21 mouse cellular contexts compared by ENCODE assay signal in the genomic region with DNA sequence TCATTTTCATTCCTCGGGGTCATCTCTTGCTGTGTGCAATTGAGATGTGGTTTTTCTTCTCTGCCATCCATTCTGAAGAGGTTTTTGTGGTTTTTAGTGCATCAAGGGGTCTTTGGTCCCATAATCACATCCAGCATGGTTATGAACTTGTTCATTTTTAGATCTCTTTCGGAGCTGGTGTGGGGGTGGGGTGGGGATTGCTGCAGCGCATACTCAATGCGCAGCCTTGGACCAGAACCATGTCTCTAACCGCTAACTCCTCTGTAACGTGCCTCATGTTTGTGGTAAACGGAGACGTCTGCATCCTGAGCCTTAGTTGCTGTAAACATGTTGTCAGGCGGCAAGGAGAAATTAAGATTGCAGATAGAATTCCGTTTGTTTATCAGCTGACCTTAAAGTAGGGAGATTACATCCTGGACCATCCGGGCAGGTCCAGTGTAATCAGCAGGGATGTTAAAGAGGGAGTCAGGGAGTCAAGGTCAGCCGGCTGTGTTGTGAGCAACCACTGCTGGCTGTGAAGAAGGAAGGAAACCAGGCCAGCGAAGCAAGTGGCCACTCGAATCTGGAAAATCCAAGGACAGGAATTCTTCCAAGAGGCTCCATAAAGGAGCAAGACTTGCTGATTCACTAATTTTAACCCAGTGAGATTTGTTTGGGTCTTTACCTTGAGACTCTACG. TPM values are rescaled to one million over a fixed set of nuclear protein-coding genes. Genes with fewer than 3 reads are reported as not detected.
A peak's percentile ranks its signal among the peaks of the same experiment; 100 is the strongest.
DNase-seq lines count a peak whose midpoint lies in the region; ATAC-seq and TF ChIP-seq lines count a peak whose summit lies in the region.
"Had no signal": no experiment of that assay in that cellular context is flagged by ENCODE, and none has a peak within 500 bp of the region (broad histone marks: within the 10 kb centered on the region; RNA-seq: fewer than 3 reads in every experiment).

No protein-coding gene starts in this region.

- H3K4me2 ChIP-seq in heart, embryonic 11.5 days: no peak overlapping the region
- H3K4me2 ChIP-seq in lung, embryonic 14.5 days: no peak overlapping the region
- no peak overlapping the region for H3K4me2 ChIP-seq in hindbrain, postnatal 0 days (ENCODE audit: low read depth, low read length)
- H3K4me2 ChIP-seq: forebrain, embryonic 12.5 days; hindbrain, embryonic 13.5 days; midbrain, embryonic 15.5 days had no signal

- TF ChIP-seq CTCF in lung, embryonic 14.5 days (IDR thresholded peaks at IDR 0.05; ENCODE audit: low read depth): no peak
- no peak for TF ChIP-seq CTCF in testis, adult 2 months (IDR thresholded peaks at IDR 0.05; ENCODE audit: control insufficient read depth, insufficient read depth, insufficient replicate concordance, low read depth, low read length)
- no peak for TF ChIP-seq CTCF in hindbrain, postnatal 0 days (IDR thresholded peaks at IDR 0.05; ENCODE audit: low read depth)

- intact Hi-C loops in heart, postnatal 25 days (cut with DNase I): no loop called here

- H3K27me3 ChIP-seq in heart, embryonic 11.5 days (ENCODE audit: control insufficient read depth, insufficient read depth, low read length): no peaks in the 10 kb centered on the region
- H3K27me3 ChIP-seq in lung, embryonic 14.5 days (ENCODE audit: insufficient read depth, low read length): no peaks in the 10 kb centered on the region
- H3K27me3 ChIP-seq in testis, adult 2 months (ENCODE audit: control insufficient read depth, insufficient read depth, low read length): no peaks in the 10 kb centered on the region
- H3K27me3 ChIP-seq in hindbrain, postnatal 0 days (ENCODE audit: insufficient read depth, low read length): no peaks in the 10 kb centered on the region
- H3K27me3 ChIP-seq: forebrain, embryonic 12.5 days; hindbrain, embryonic 13.5 days; midbrain, embryonic 15.5 days had no signal

- no peaks in the 10 kb centered on the region for H3K36me3 ChIP-seq in heart, embryonic 11.5 days (ENCODE audit: control insufficient read depth, insufficient read depth, low read length)
- H3K36me3 ChIP-seq in lung, embryonic 14.5 days (ENCODE audit: insufficient read depth): no peaks in the 10 kb centered on the region
- no peaks in the 10 kb centered on the region for H3K36me3 ChIP-seq in testis, adult 2 months (ENCODE audit: control insufficient read depth, insufficient read depth, low read length)
- no peaks in the 10 kb centered on the region for H3K36me3 ChIP-seq in hindbrain, postnatal 0 days (ENCODE audit: insufficient read depth, low read length)
- H3K36me3 ChIP-seq: forebrain, embryonic 12.5 days; G1E; hindbrain, embryonic 13.5 days; midbrain, embryonic 15.5 days had no signal

- DNase-seq in heart, postnatal 25 days (ENCODE audit: low spot score): no peak
- peak; percentile 32 for DNase-seq in lung, embryonic 14.5 days
- DNase-seq in lung, postnatal 4 days: no peak
- peak; percentile 48 to 50 for DNase-seq in adrenal gland, postnatal 36 days
- DNase-seq in hindbrain, postnatal 0 days (ENCODE audit: low spot score): no peak
- DNase-seq: cerebellum, adult 8-10 months; gastrocnemius, postnatal 25 days; kidney, adult 18-20 months; kidney, postnatal 10 days; liver; liver, postnatal 0 days; spleen, adult 18-20 months had no signal

- H3K9ac ChIP-seq in heart, embryonic 11.5 days (ENCODE audit: low read depth, low read length): no peak overlapping the region
- no peak overlapping the region for H3K9ac ChIP-seq in lung, embryonic 14.5 days
- no peak overlapping the region for H3K9ac ChIP-seq in hindbrain, postnatal 0 days (replicated peaks; ENCODE audit: low read length)
- H3K9ac ChIP-seq: forebrain, embryonic 12.5 days; hindbrain, embryonic 13.5 days; liver, postnatal 0 days; midbrain, embryonic 15.5 days had no signal

- no peak for TF ChIP-seq POLR2A in testis, adult 2 months (IDR thresholded peaks at IDR 0.05; ENCODE audit: control insufficient read depth, low read depth, low read length)

- H3K4me3 ChIP-seq in heart, embryonic 11.5 days (ENCODE audit: low read depth, low read length): no peak overlapping the region
- H3K4me3 ChIP-seq in lung, embryonic 14.5 days (ENCODE audit: low read depth, low read length): no peak overlapping the region
- no peak overlapping the region for H3K4me3 ChIP-seq in testis, adult 2 months (ENCODE audit: control insufficient read depth, low read depth, low read length)
- no peak overlapping the region for H3K4me3 ChIP-seq in hindbrain, postnatal 0 days (ENCODE audit: low read length)
- H3K4me3 ChIP-seq: forebrain, embryonic 12.5 days; hindbrain, embryonic 13.5 days; layer of hippocampus, adult 2 months; midbrain, embryonic 15.5 days had no signal

- WGBS in heart, embryonic 11.5 days (ENCODE audit: insufficient replicate concordance): 48% methylated on average over 15 of the region's 15 CpGs
- 60% methylated on average over 15 of the region's 15 CpGs for WGBS in lung, embryonic 14.5 days
- WGBS in hindbrain, postnatal 0 days: 82% methylated on average over 15 of the region's 15 CpGs

- peaks cover 35% of the 10 kb centered on the region for H3K4me1 ChIP-seq in heart, embryonic 11.5 days (ENCODE audit: control insufficient read depth, insufficient read depth, low read length)
- H3K4me1 ChIP-seq in lung, embryonic 14.5 days (ENCODE audit: insufficient read depth): peaks cover 15% of the 10 kb centered on the region
- H3K4me1 ChIP-seq in testis, adult 2 months (ENCODE audit: control insufficient read depth, insufficient read depth, low read length): peaks cover 2% of the 10 kb centered on the region; the same call in 1 of the 2 replicates
- no peaks in the 10 kb centered on the region; the same call in 1 of the 2 replicates for H3K4me1 ChIP-seq in hindbrain, postnatal 0 days (ENCODE audit: insufficient read depth, low read length)

- no peak for ATAC-seq in heart, embryonic 11.5 days (replicated peaks; ENCODE audit: insufficient number of reproducible peaks, low FRiP score, low TSS enrichment)
- ATAC-seq in lung, embryonic 14.5 days (ENCODE audit: insufficient read depth): no peak
- no peak for ATAC-seq in hindbrain, postnatal 0 days
- ATAC-seq: liver, postnatal 0 days; midbrain, embryonic 15.5 days had no signal

- H3K27ac ChIP-seq in heart, embryonic 11.5 days (ENCODE audit: low read depth, low read length): peak overlapping the region; percentile 66
- H3K27ac ChIP-seq in lung, embryonic 14.5 days (ENCODE audit: low read depth): no peak overlapping the region
- peak overlapping the region; percentile 61 for H3K27ac ChIP-seq in testis, adult 2 months (ENCODE audit: control insufficient read depth, insufficient read depth, low read depth, low read length)
- H3K27ac ChIP-seq in hindbrain, postnatal 0 days: no peak overlapping the region
- H3K27ac ChIP-seq: forebrain, embryonic 12.5 days; hindbrain, embryonic 13.5 days; layer of hippocampus, adult 2 months; midbrain, embryonic 15.5 days had no signal

- no peaks in the 10 kb centered on the region for H3K9me3 ChIP-seq in heart, embryonic 11.5 days (replicated peaks; ENCODE audit: control insufficient read depth, low read length)
- H3K9me3 ChIP-seq in lung, embryonic 14.5 days (ENCODE audit: low read depth, low read length): no peaks in the 10 kb centered on the region
- H3K9me3 ChIP-seq in hindbrain, postnatal 0 days (ENCODE audit: low read length): no peaks in the 10 kb centered on the region
- H3K9me3 ChIP-seq: forebrain, embryonic 12.5 days; G1E; hindbrain, embryonic 13.5 days; midbrain, embryonic 15.5 days had no signal

RNA-seq across cellular contexts. Expression of gene Stk11ip, which starts 4.5 kb away (rescaled TPM):
- polyA plus RNA-seq in heart, embryonic 11.5 days (2014; fragmentation: Nextera tagmentation; extraction: Ambion mirVana): 9.1 and 11.6 TPM in 2 replicates
- total RNA-seq in heart, postnatal 25 days (2021): 1 to 10 TPM; 8.9 to 9.2 TPM
- polyA plus RNA-seq in lung, embryonic 14.5 days (2014; fragmentation: Nextera tagmentation; extraction: Ambion mirVana): 18.5 and 19.0 TPM in 2 replicates
- total RNA-seq in adrenal gland, postnatal 36 days (2021): 10 to 100 TPM; 16.6 to 20.6 TPM
- 22.4 and 24.2 TPM in 2 replicates for polyA plus RNA-seq in testis, adult 2 months (2012; rRNA removed)
- 27.9 and 46.9 TPM in 2 replicates for total RNA-seq in hindbrain, postnatal 0 days (2014; rRNA removed)
- 13.5 and 14.0 TPM in 2 replicates for polyA plus RNA-seq in hindbrain, postnatal 0 days (2015; fragmentation: Nextera tagmentation; extraction: Ambion mirVana)

RNA-seq across cellular contexts. Expression of gene Inha, which starts 10.0 kb away (rescaled TPM):
- 4.0 and 4.8 TPM in 2 replicates for polyA plus RNA-seq in heart, embryonic 11.5 days (2014; fragmentation: Nextera tagmentation; extraction: Ambion mirVana)
- 1 to 10 TPM; 4.8 to 5.0 TPM for total RNA-seq in heart, postnatal 25 days (2021)
- polyA plus RNA-seq in lung, embryonic 14.5 days (2014; fragmentation: Nextera tagmentation; extraction: Ambion mirVana): 1.7 and 2.1 TPM in 2 replicates
- total RNA-seq in adrenal gland, postnatal 36 days (2021): 10 to 100 TPM; 21.8 to 34.7 TPM
- polyA plus RNA-seq in testis, adult 2 months (2012; rRNA removed): 160 and 210 TPM in 2 replicates
- total RNA-seq in hindbrain, postnatal 0 days (2014; rRNA removed): 28.9 and 31.8 TPM in 2 replicates
- polyA plus RNA-seq in hindbrain, postnatal 0 days (2015; fragmentation: Nextera tagmentation; extraction: Ambion mirVana): 20.3 TPM in 2 replicates
- total RNA-seq: G1E; megakaryocyte progenitor cell, adult 5-6 weeks; neutrophil, adult 5-6 weeks had no signal
- polyA plus RNA-seq: G1E had no signal

RNA-seq across cellular contexts. Expression of gene Obsl1, which starts 10.6 kb away (rescaled TPM):
- 98.8 and 102 TPM in 2 replicates for polyA plus RNA-seq in heart, embryonic 11.5 days (2014; fragmentation: Nextera tagmentation; extraction: Ambion mirVana)
- 100 to 1,000 TPM; 147 to 150 TPM for total RNA-seq in heart, postnatal 25 days (2021)
- 83.9 and 93.3 TPM in 2 replicates for polyA plus RNA-seq in lung, embryonic 14.5 days (2014; fragmentation: Nextera tagmentation; extraction: Ambion mirVana)
- 10 to 100 TPM; 59.8 to 67.4 TPM for total RNA-seq in adrenal gland, postnatal 36 days (2021)
- polyA plus RNA-seq in testis, adult 2 months (2012; rRNA removed): 46.0 and 47.0 TPM in 2 replicates
- total RNA-seq in hindbrain, postnatal 0 days (2014; rRNA removed): 52.4 and 62.4 TPM in 2 replicates
- polyA plus RNA-seq in hindbrain, postnatal 0 days (2015; fragmentation: Nextera tagmentation; extraction: Ambion mirVana): 22.7 and 23.9 TPM in 2 replicates
- total RNA-seq: neutrophil, adult 5-6 weeks had no signal
- polyA plus RNA-seq: G1E had no signal

RNA-seq across cellular contexts. Expression of gene Slc4a3, which starts 29.2 kb away (rescaled TPM):
- 13.3 and 14.2 TPM in 2 replicates for polyA plus RNA-seq in heart, embryonic 11.5 days (2014; fragmentation: Nextera tagmentation; extraction: Ambion mirVana)
- total RNA-seq in heart, postnatal 25 days (2021): 100 to 1,000 TPM; 220 to 242 TPM
- polyA plus RNA-seq in lung, embryonic 14.5 days (2014; fragmentation: Nextera tagmentation; extraction: Ambion mirVana): 9.7 and 12.1 TPM in 2 replicates
- total RNA-seq in adrenal gland, postnatal 36 days (2021): 100 to 1,000 TPM in 1 of 2 experiments, 10 to 100 TPM in 1; 99.2 to 120 TPM
- polyA plus RNA-seq in testis, adult 2 months (2012; rRNA removed): 19.2 and 20.6 TPM in 2 replicates
- 191 and 194 TPM in 2 replicates for total RNA-seq in hindbrain, postnatal 0 days (2014; rRNA removed)
- 90.0 and 96.4 TPM in 2 replicates for polyA plus RNA-seq in hindbrain, postnatal 0 days (2015; fragmentation: Nextera tagmentation; extraction: Ambion mirVana)
- total RNA-seq: neutrophil, adult 5-6 weeks had no signal
- polyA plus RNA-seq: G1E had no signal

RNA-seq across cellular contexts. Expression of gene Tmem198, which starts 37.5 kb away (rescaled TPM):
- 0.14 and 0.54 TPM in 2 replicates for polyA plus RNA-seq in heart, embryonic 11.5 days (2014; fragmentation: Nextera tagmentation; extraction: Ambion mirVana)
- total RNA-seq in heart, postnatal 25 days (2021): under 1 TPM; 0.42 to 0.61 TPM
- 0.26 and 0.72 TPM in 2 replicates for polyA plus RNA-seq in lung, embryonic 14.5 days (2014; fragmentation: Nextera tagmentation; extraction: Ambion mirVana)
- 1 to 10 TPM; 2.6 to 4.1 TPM for total RNA-seq in adrenal gland, postnatal 36 days (2021)
- 7.2 and 8.9 TPM in 2 replicates for polyA plus RNA-seq in testis, adult 2 months (2012; rRNA removed)
- 52.7 and 69.3 TPM in 2 replicates for total RNA-seq in hindbrain, postnatal 0 days (2014; rRNA removed)
- polyA plus RNA-seq in hindbrain, postnatal 0 days (2015; fragmentation: Nextera tagmentation; extraction: Ambion mirVana): 33.9 and 36.4 TPM in 2 replicates
- total RNA-seq: megakaryocyte progenitor cell, adult 5-6 weeks had no signal
- polyA plus RNA-seq: liver, postnatal 0 days had no signal

Comparison
In these comparisons a context has a peak if more than half of its experiments do, and no peak if none do; other contexts are left out.
1. DNase-seq: peak in lung, embryonic 14.5 days (single experiment) and adrenal gland, postnatal 36 days (2 of 2); none in heart, postnatal 25 days (single experiment), lung, postnatal 4 days (0 of 2) and hindbrain, postnatal 0 days (single experiment).
2. H3K27ac ChIP-seq: peak in heart, embryonic 11.5 days (single experiment) and testis, adult 2 months (single experiment); none in lung, embryonic 14.5 days (single experiment) and hindbrain, postnatal 0 days (single experiment).